In genomic region chr2:128325456-128325855, GRCm38 (mm10) we compare ENCODE assay signal across 1 mouse cellular context.
TF ChIP-seq lines count a peak whose summit lies in the region.

No protein-coding gene starts in this region.

TF ChIP-seq in CH12.LX, 34 proteins besides CTCF, POLR2A, EP300 and RAD21 (continued from another document):
- TF ChIP-seq SMC3 (IDR thresholded peaks at IDR 0.05; ENCODE audit: low read depth, low read length) (0 out of 2 replicates have a peak, but pooled peaks have one; percentile 19), ZNF384 (IDR thresholded peaks at IDR 0.05; ENCODE audit: low read depth, low read length) (no peak), NELFE (IDR thresholded peaks at IDR 0.05; ENCODE audit: low read depth, low read length) (no peak), ZMIZ1 (IDR thresholded peaks at IDR 0.05; ENCODE audit: low read depth, low read length) (no peak), CHD2 (IDR thresholded peaks at IDR 0.05; ENCODE audit: low read length) (no peak), MYC (IDR thresholded peaks at IDR 0.05; ENCODE audit: low read depth, low read length) (0 out of 2 replicates have a peak, but pooled peaks have one; percentile 53), E2F4 (IDR thresholded peaks at IDR 0.05; ENCODE audit: insufficient replicate concordance, low read depth, low read length) (no peak)
TF ChIP-seq in CH12.LX: peak in this region for 9.
